Mouse (Mus musculus): ENCODE measurements at regions not wholly inside any gene's neighbourhood (a gene's known extent, or its start where the extent isn't known, plus 50 kb on each side); places are given as distances from the start of the nearest gene placed in this dataset.

- Histone ChIP-seq H3K27me3 (replicated peaks; ENCODE audit: control insufficient read depth, insufficient read depth, low read length) (no peaks in the 10 kb centered on the region), H3K9ac (ENCODE audit: low read length) (no peak overlapping the region), H3K9me3 (ENCODE audit: control insufficient read depth, low read length) (no peaks in the 10 kb centered on the region), H3K4me2 (ENCODE audit: low read length) (no peak overlapping the region), H3K27ac (ENCODE audit: low read depth) (no peak overlapping the region), H3K4me1 (replicated peaks; ENCODE audit: control insufficient read depth, insufficient read depth, low read length) (no peaks in the 10 kb centered on the region), H3K36me3 (ENCODE audit: control insufficient read depth, insufficient read depth, low read length) (no peaks in the 10 kb centered on the region), H3K4me3 (ENCODE audit: low read depth, low read length) (no peak overlapping the region)
- DNase-seq (ENCODE audit: low spot score) = no peak
- ATAC-seq (replicated peaks; ENCODE audit: low FRiP score, low TSS enrichment, low read depth) = no peak
- 85% methylated on average over 9 of the region's 9 CpGs for WGBS
Observed at GRCm38 (mm10) chr4:22301148-22301942, 56.0 kb upstream of the Fbxl4 start.

DNA sequence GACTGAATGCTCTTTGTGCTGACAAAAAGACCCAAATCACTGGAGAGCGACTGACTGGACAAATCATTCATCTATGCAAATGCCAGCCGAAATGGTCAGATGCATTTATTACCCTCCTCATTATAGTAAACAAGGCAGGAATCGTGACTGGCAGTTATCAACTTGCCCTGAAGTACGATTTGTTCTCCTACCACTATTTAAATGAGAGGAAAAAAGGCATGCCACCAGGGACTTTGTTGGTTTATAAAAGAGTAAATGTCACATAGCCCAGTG is 55.5 kb upstream of the Fbxl4 start:
- WGBS = 61% methylated on average over 4 of the region's 4 CpGs
- no peak overlapping the region for H3K9ac ChIP-seq (ENCODE audit: low read length)

DNA sequence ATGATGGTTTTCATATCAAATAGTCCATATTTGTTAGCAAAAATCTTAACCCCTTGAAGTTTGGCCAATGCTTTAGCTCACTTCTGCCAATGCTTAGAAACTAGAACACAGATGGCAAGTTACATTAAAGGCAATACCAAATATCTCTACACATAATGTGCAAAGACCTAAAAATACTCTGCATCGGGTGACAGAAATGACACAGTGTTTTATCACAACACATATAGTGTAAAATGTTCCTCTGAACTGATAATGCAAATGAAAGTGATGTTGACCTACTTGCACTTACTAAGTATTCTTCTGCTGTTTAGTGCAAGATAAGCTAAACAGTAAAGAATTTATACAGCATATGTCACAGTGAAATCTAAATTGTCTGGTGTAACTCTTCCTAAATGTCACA is 55.1 kb upstream of the Fbxl4 start:
- Histone ChIP-seq H3K9ac (ENCODE audit: low read length) (no peak overlapping the region), H3K27ac (ENCODE audit: low read depth) (no peak overlapping the region), H3K36me3 (ENCODE audit: control insufficient read depth, insufficient read depth, low read length) (no peaks in the 10 kb centered on the region), H3K4me3 (ENCODE audit: low read depth, low read length) (no peak overlapping the region), H3K9me3 (ENCODE audit: control insufficient read depth, low read length) (no peaks in the 10 kb centered on the region), H3K4me1 (replicated peaks; ENCODE audit: control insufficient read depth, insufficient read depth, low read length) (no peaks in the 10 kb centered on the region), H3K27me3 (replicated peaks; ENCODE audit: control insufficient read depth, insufficient read depth, low read length) (no peaks in the 10 kb centered on the region), H3K4me2 (ENCODE audit: low read length) (no peak overlapping the region)
- ATAC-seq (replicated peaks; ENCODE audit: low FRiP score, low TSS enrichment, low read depth) (no peak), DNase-seq (ENCODE audit: low spot score) (no peak)
- 85% methylated on average over 1 of the region's 1 CpGs for WGBS

More for the DNA sequence above, 55.5 kb upstream of the Fbxl4 start:
- Histone ChIP-seq H3K27me3 (replicated peaks; ENCODE audit: control insufficient read depth, insufficient read depth, low read length) (no peaks in the 10 kb centered on the region), H3K36me3 (ENCODE audit: control insufficient read depth, insufficient read depth, low read length) (no peaks in the 10 kb centered on the region), H3K27ac (ENCODE audit: low read depth) (no peak overlapping the region), H3K4me3 (ENCODE audit: low read depth, low read length) (no peak overlapping the region), H3K4me1 (replicated peaks; ENCODE audit: control insufficient read depth, insufficient read depth, low read length) (no peaks in the 10 kb centered on the region), H3K9me3 (ENCODE audit: control insufficient read depth, low read length) (no peaks in the 10 kb centered on the region), H3K4me2 (ENCODE audit: low read length) (no peak overlapping the region)
- DNase-seq (ENCODE audit: low spot score) = no peak
- ATAC-seq (replicated peaks; ENCODE audit: low FRiP score, low TSS enrichment, low read depth) = no peak
